ENCODE assay signal across 8 mouse cellular contexts in genomic region chr17:88441432-88442174, GRCm38 (mm10). TPM values are rescaled to one million over a fixed set of nuclear protein-coding genes. Genes with fewer than 3 reads are reported as not detected.
DNase-seq lines count a peak whose midpoint lies in the region; ATAC-seq lines count a peak whose summit lies in the region.

No protein-coding gene starts in this region.

- no peaks in the 10 kb centered on the region for H3K36me3 ChIP-seq in embryonic facial prominence, embryonic 13.5 days
- H3K36me3 ChIP-seq in splenic B cell, adult 2 months (ENCODE audit: control insufficient read depth, insufficient read depth, low read length, poor library complexity, severe bottlenecking): no peaks in the 10 kb centered on the region

- H3K4me1 ChIP-seq in embryonic facial prominence, embryonic 13.5 days: 0 out of 2 replicates have a peak, but pooled peaks cover 6% of the 10 kb centered on the region

- peak overlapping the region; percentile 75 for H3K4me2 ChIP-seq in embryonic facial prominence, embryonic 13.5 days

- WGBS in embryonic facial prominence, embryonic 13.5 days: under 1% methylated on average over 48 of the region's 48 CpGs

- H3K9ac ChIP-seq in embryonic facial prominence, embryonic 13.5 days: peak overlapping the region; percentile 92

- DNase-seq in 416B (ENCODE audit: low read depth): peak; percentile 86
- DNase-seq in adrenal gland, postnatal 14 days: peak; percentile 78
- DNase-seq in heart, adult 9 months (ENCODE audit: low spot score in 2 of 2): peak; percentile 55
- peak; percentile 90 for DNase-seq in kidney, adult 9 months
- peak; percentile 79 for DNase-seq in liver
- peak; percentile 87 for DNase-seq in splenic B cell, adult 2 months (ENCODE audit: low read depth, low spot score)

- H3K27ac ChIP-seq in embryonic facial prominence, embryonic 13.5 days: peak overlapping the region; percentile 84

- no peaks in the 10 kb centered on the region for H3K9me3 ChIP-seq in embryonic facial prominence, embryonic 13.5 days

- H3K27me3 ChIP-seq in embryonic facial prominence, embryonic 13.5 days: no peaks in the 10 kb centered on the region
- no peaks in the 10 kb centered on the region for H3K27me3 ChIP-seq in splenic B cell, adult 2 months (ENCODE audit: control insufficient read depth, insufficient read depth, low read length, poor library complexity, severe bottlenecking)

- peak; percentile 71 for ATAC-seq in embryonic facial prominence, embryonic 13.5 days (ENCODE audit: insufficient number of reproducible peaks, insufficient read depth, low FRiP score, low TSS enrichment, low read depth)
- ATAC-seq in monocyte, adult 5-6 weeks (replicated peaks; ENCODE audit: insufficient number of reproducible peaks, low FRiP score, low TSS enrichment, poor library complexity, severe bottlenecking): peak; percentile 48

- H3K4me3 ChIP-seq in embryonic facial prominence, embryonic 13.5 days: peak overlapping the region; percentile 88

RNA-seq across cellular contexts. Expression of gene Foxn2, which starts 1.1 kb away (rescaled TPM):
- total RNA-seq in adrenal gland, postnatal 14 days (2021): 21.8 and 27.3 TPM in 2 replicates
- 14.4 and 15.4 TPM in 2 replicates for polyA plus RNA-seq in embryonic facial prominence, embryonic 13.5 days (2015; fragmentation: Nextera tagmentation; extraction: Ambion mirVana)
- 79.1 to 92.7 TPM (median 88.6 TPM) in 3 replicates for total RNA-seq in monocyte, adult 5-6 weeks (2017)

Comparison
In these comparisons a context has a peak if more than half of its experiments do, and no peak if none do; other contexts are left out.
1. Peak in every context shown above with its lines: DNase-seq, ATAC-seq, H3K4me3 ChIP-seq and H3K27ac ChIP-seq.